Comparison of ENCODE assay signal across 9 mouse cellular contexts in the genomic region with DNA sequence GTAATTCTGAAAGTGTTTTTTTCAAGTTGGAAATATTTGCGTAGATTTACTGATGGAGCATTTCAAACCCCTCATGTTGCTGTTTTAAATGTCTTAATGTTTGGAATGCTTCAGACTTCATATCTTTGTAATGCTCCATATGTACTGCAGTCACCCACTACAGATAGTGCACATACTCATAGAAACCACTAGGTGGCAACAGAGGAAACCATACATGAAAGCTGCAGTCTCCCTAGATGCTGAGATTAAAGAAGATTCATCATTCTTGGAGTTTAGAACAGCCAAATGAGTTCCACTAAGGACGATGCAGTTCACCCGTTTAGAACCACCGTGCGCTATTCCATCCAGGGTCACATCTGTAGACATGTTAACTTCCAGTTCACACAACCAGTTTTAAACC. TPM values are rescaled to one million over a fixed set of nuclear protein-coding genes. Genes with fewer than 3 reads are reported as not detected.
DNase-seq lines count a peak whose midpoint lies in the region; ATAC-seq and TF ChIP-seq lines count a peak whose summit lies in the region.
"Had no signal": no experiment of that assay in that cellular context is flagged by ENCODE, and none has a peak within 500 bp of the region (broad histone marks: within the 10 kb centered on the region; RNA-seq: fewer than 3 reads in every experiment).

No protein-coding gene starts in this region.

- no peak overlapping the region for H3K27ac ChIP-seq in lung, embryonic 14.5 days (ENCODE audit: low read depth)
- no peak overlapping the region for H3K27ac ChIP-seq in embryonic facial prominence, embryonic 11.5 days (replicated peaks; ENCODE audit: low read depth, low read length)

- ATAC-seq in lung, embryonic 14.5 days (ENCODE audit: insufficient read depth): peak; percentile 52
- no peak for ATAC-seq in embryonic facial prominence, embryonic 11.5 days (replicated peaks; ENCODE audit: insufficient number of reproducible peaks, low FRiP score, low TSS enrichment, low read depth)

- no peaks in the 10 kb centered on the region for H3K27me3 ChIP-seq in lung, embryonic 14.5 days (ENCODE audit: insufficient read depth, low read length)
- no peaks in the 10 kb centered on the region for H3K27me3 ChIP-seq in embryonic facial prominence, embryonic 11.5 days (ENCODE audit: control insufficient read depth, insufficient read depth, low read length)

- H3K9me3 ChIP-seq in lung, embryonic 14.5 days (ENCODE audit: low read depth, low read length): no peaks in the 10 kb centered on the region
- no peaks in the 10 kb centered on the region for H3K9me3 ChIP-seq in embryonic facial prominence, embryonic 11.5 days (replicated peaks; ENCODE audit: control insufficient read depth, low read length)

- no peak overlapping the region for H3K4me3 ChIP-seq in lung, embryonic 14.5 days (ENCODE audit: low read depth, low read length)
- H3K4me3 ChIP-seq in embryonic facial prominence, embryonic 11.5 days (ENCODE audit: low read depth, low read length): no peak overlapping the region

- peak; percentile 12 to 41 for DNase-seq in cerebellum, postnatal 10 days
- no peak for DNase-seq in cerebellum, adult 8-10 months
- peak; percentile 76 for DNase-seq in lung, embryonic 14.5 days
- no peak for DNase-seq in lung, adult 18-20 months
- DNase-seq in embryonic facial prominence, embryonic 11.5 days (ENCODE audit: low spot score): peak; percentile 63
- peak; percentile 34 for DNase-seq in layer of hippocampus, adult 9-11 months
- peak; percentile 81 for DNase-seq in retina, embryonic 14.5 days (ENCODE audit: low spot score)
- no peak for DNase-seq in urinary bladder, adult 2 months (ENCODE audit: low spot score)

- no peak overlapping the region for H3K9ac ChIP-seq in lung, embryonic 14.5 days
- no peak overlapping the region for H3K9ac ChIP-seq in embryonic facial prominence, embryonic 11.5 days (replicated peaks; ENCODE audit: low read length)

- H3K4me2 ChIP-seq in lung, embryonic 14.5 days: no peak overlapping the region
- H3K4me2 ChIP-seq in embryonic facial prominence, embryonic 11.5 days (ENCODE audit: low read depth, low read length): no peak overlapping the region

- H3K4me1 ChIP-seq in lung, embryonic 14.5 days (ENCODE audit: insufficient read depth): no peaks in the 10 kb centered on the region
- H3K4me1 ChIP-seq in embryonic facial prominence, embryonic 11.5 days (ENCODE audit: control insufficient read depth, insufficient read depth, low read length): no peaks in the 10 kb centered on the region

- H3K36me3 ChIP-seq in lung, embryonic 14.5 days (ENCODE audit: insufficient read depth): no peaks in the 10 kb centered on the region
- H3K36me3 ChIP-seq in embryonic facial prominence, embryonic 11.5 days (replicated peaks; ENCODE audit: control insufficient read depth, insufficient read depth, low read depth, low read length): no peaks in the 10 kb centered on the region

- TF ChIP-seq CTCF in lung, embryonic 14.5 days (IDR thresholded peaks at IDR 0.05; ENCODE audit: low read depth): peak; percentile 88

- 12% methylated on average over 5 of the region's 5 CpGs for WGBS in lung, embryonic 14.5 days
- WGBS in embryonic facial prominence, embryonic 11.5 days: 16% methylated on average over 5 of the region's 5 CpGs

RNA-seq across cellular contexts. Expression of gene Trappc3l, which starts 0.8 kb away (rescaled TPM):
- not detected in 2 replicates for polyA plus RNA-seq in lung, embryonic 14.5 days (2014; fragmentation: Nextera tagmentation; extraction: Ambion mirVana)
- polyA plus RNA-seq in embryonic facial prominence, embryonic 11.5 days (2014; fragmentation: Nextera tagmentation; extraction: Ambion mirVana): not detected in 2 replicates
- 0.07 TPM in 1 of 2 replicates, not detected in the other for polyA plus RNA-seq in urinary bladder, adult 2 months (2012; rRNA removed)
- polyA plus RNA-seq: intestine, embryonic 14.5 days had no signal

RNA-seq across cellular contexts. Expression of gene Calhm4, which starts 7.5 kb away (rescaled TPM):
- polyA plus RNA-seq in lung, embryonic 14.5 days (2014; fragmentation: Nextera tagmentation; extraction: Ambion mirVana): not detected in 2 replicates
- not detected in 2 replicates for polyA plus RNA-seq in embryonic facial prominence, embryonic 11.5 days (2014; fragmentation: Nextera tagmentation; extraction: Ambion mirVana)
- 0.03 TPM in 1 of 2 replicates, not detected in the other for polyA plus RNA-seq in urinary bladder, adult 2 months (2012; rRNA removed)
- polyA plus RNA-seq: intestine, embryonic 14.5 days had no signal

RNA-seq across cellular contexts. Expression of gene Rwdd1, which starts 17.2 kb away (rescaled TPM):
- 136 and 142 TPM in 2 replicates for polyA plus RNA-seq in lung, embryonic 14.5 days (2014; fragmentation: Nextera tagmentation; extraction: Ambion mirVana)
- polyA plus RNA-seq in embryonic facial prominence, embryonic 11.5 days (2014; fragmentation: Nextera tagmentation; extraction: Ambion mirVana): 180 and 196 TPM in 2 replicates
- polyA plus RNA-seq in urinary bladder, adult 2 months (2012; rRNA removed): 66.1 and 68.9 TPM in 2 replicates

RNA-seq across cellular contexts. Expression of gene Calhm5, which starts 59.7 kb away (rescaled TPM):
- polyA plus RNA-seq in lung, embryonic 14.5 days (2014; fragmentation: Nextera tagmentation; extraction: Ambion mirVana): 0.70 and 0.96 TPM in 2 replicates
- polyA plus RNA-seq in embryonic facial prominence, embryonic 11.5 days (2014; fragmentation: Nextera tagmentation; extraction: Ambion mirVana): 0.18 and 0.26 TPM in 2 replicates
- 7.3 and 7.7 TPM in 2 replicates for polyA plus RNA-seq in urinary bladder, adult 2 months (2012; rRNA removed)

Comparison
In these comparisons a context has a peak if more than half of its experiments do, and no peak if none do; other contexts are left out.
1. DNase-seq: peak in cerebellum, postnatal 10 days (2 of 2), lung, embryonic 14.5 days (single experiment), embryonic facial prominence, embryonic 11.5 days (single experiment), layer of hippocampus, adult 9-11 months (single experiment) and retina, embryonic 14.5 days (single experiment); none in cerebellum, adult 8-10 months (single experiment), lung, adult 18-20 months (0 of 2) and urinary bladder, adult 2 months (single experiment).